Mouse (Mus musculus): ENCODE results near the gene Fkbp14. TPM values are rescaled to one million over a fixed set of nuclear protein-coding genes. Genes with fewer than 3 reads are reported as not detected.
A peak's percentile ranks its signal among the peaks of the same experiment; 100 is the strongest.

Fkbp14 gene
- polyA plus RNA-seq, 1 experiment from 2014 or later = 19.6 TPM

DNA sequence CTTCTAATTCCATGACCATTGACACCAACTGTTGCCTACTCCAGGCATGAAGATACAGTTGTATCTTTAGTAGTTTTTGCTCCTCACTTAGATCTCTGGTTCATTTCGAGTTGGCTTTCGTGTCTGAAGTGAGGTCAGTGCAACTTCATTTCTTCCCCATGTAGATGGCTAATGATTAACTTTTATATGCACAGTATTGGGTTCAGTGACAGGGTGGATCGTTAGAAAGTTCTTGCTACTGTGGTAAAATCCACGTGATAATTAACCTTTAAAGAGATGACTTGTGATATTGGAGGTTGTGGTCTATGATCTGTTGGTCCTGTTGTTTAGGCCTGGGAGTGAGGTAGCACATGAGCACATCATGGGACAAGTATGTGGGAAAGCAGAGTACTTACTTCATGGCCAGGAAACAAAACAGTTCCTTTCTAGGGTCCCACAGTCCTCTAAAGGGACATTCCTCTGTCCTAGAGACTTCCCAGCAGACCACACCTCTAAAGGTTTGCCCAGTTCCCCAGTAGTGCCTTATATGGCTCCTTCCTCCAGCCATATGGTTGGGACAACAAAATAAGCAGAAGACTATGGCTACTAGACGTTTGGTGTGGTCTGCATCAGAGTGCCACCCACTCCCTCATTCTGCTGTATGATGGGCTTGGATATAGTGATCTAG is 3.7 kb upstream of the Fkbp14 start:
- WGBS = 73% methylated on average over 5 of the region's 5 CpGs
- ATAC-seq (ENCODE audit: low FRiP score, low read depth) = no peak
- no peaks in the 10 kb centered on the region for H3K9me3 ChIP-seq

GRCm38 (mm10) chr6:54597711-54598110 is 603 bp upstream of the Fkbp14 start:
- no peaks in the 10 kb centered on the region for H3K36me3 ChIP-seq
- 90% methylated on average over 3 of the region's 3 CpGs for WGBS
- peaks cover 15% of the 10 kb centered on the region; the same call in 1 of the 2 replicates for H3K4me1 ChIP-seq
- H3K4me3 ChIP-seq = no peak overlapping the region
- no peaks in the 10 kb centered on the region for H3K9me3 ChIP-seq
- no peak overlapping the region for H3K4me2 ChIP-seq (replicated peaks)
- H3K27me3 ChIP-seq (replicated peaks) = no peaks in the 10 kb centered on the region
- H3K9ac ChIP-seq = no peak overlapping the region
- no peak overlapping the region for H3K27ac ChIP-seq
- no peak for ATAC-seq (ENCODE audit: low FRiP score, low read depth)

More for the DNA sequence above, 3.7 kb upstream of the Fkbp14 start:
- Histone ChIP-seq H3K4me1 (peaks cover 11% of the 10 kb centered on the region; the same call in 1 of the 2 replicates), H3K4me2 (replicated peaks) (no peak overlapping the region), H3K4me3 (no peak overlapping the region), H3K27me3 (replicated peaks) (no peaks in the 10 kb centered on the region), H3K9ac (no peak overlapping the region), H3K27ac (no peak overlapping the region), H3K36me3 (no peaks in the 10 kb centered on the region)

DNA sequence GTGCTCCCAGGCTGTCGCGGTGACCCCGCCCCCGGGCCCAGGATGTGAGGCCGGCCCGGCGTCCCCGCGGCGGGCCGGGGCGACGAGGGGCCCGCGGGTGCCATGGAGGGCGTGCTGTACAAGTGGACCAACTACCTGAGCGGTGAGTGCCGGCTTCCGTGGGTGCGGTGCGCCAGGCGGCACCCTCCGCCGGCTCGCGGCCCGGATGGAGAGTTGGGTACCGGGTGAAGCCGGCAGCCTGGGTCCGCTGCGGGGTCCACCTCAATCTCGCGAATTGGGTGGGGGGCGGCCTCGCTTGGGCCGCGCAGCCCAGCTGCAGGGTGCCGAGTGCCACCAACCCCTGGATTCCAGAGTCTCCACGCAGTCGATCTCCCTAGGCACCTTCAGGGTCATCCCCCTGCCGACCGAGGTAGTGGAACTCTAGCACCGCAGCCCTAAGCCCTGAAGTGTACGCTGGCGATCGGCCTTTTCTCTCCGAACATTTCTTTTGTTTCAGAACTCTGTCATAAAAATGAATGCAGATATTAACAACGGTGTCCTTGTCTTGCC is 1.7 kb downstream of the Fkbp14 start:
- H3K9ac ChIP-seq = peak overlapping the region; percentile 90
- H3K4me2 ChIP-seq (replicated peaks) = peak overlapping the region; percentile 79
- ATAC-seq (ENCODE audit: low FRiP score, low read depth) = peak; percentile 61
- H3K36me3 ChIP-seq = no peaks in the 10 kb centered on the region
- no peaks in the 10 kb centered on the region for H3K9me3 ChIP-seq
- peaks cover 20% of the 10 kb centered on the region for H3K4me1 ChIP-seq
- H3K27ac ChIP-seq = peak overlapping the region; percentile 38; the same call in 1 of the 2 replicates
- 1% methylated on average over 48 of the region's 48 CpGs for WGBS
- H3K27me3 ChIP-seq (replicated peaks) = no peaks in the 10 kb centered on the region
- H3K4me3 ChIP-seq = peak overlapping the region; percentile 88

GRCm38 (mm10) chr6:54594469-54595329 is 2.4 kb downstream of the Fkbp14 start, which contains the start of gene Plekha8:
Plekha8 (plus strand) TSS chr6:54595111.
- no peaks in the 10 kb centered on the region for H3K9me3 ChIP-seq
- ATAC-seq (ENCODE audit: low FRiP score, low read depth) = peak; percentile 92
- peak within 1 kb of the TSS; percentile 88 for H3K4me3 ChIP-seq
- H3K9ac ChIP-seq = peak within 1 kb of the TSS; percentile 90
- under 1% methylated on average over 47 of the region's 49 CpGs for whole genome bisulfite sequencing
- no peaks in the 10 kb centered on the region for H3K27me3 ChIP-seq (replicated peaks)
- H3K27ac ChIP-seq = peak within 1 kb of the TSS; percentile 38; the same call in 1 of the 2 replicates
- H3K36me3 ChIP-seq = no peaks in the 10 kb centered on the region
- H3K4me1 ChIP-seq = peaks cover 20% of the 10 kb centered on the region
- H3K4me2 ChIP-seq (replicated peaks) = peak within 1 kb of the TSS; percentile 79

GRCm38 (mm10) chr6:54593766-54594468 is 3.2 kb downstream of the Fkbp14 start:
- H3K36me3 ChIP-seq = no peaks in the 10 kb centered on the region
- no peaks in the 10 kb centered on the region for H3K9me3 ChIP-seq
- WGBS = 60% methylated on average over 8 of the region's 8 CpGs
- no peak for ATAC-seq (ENCODE audit: low FRiP score, low read depth)
- H3K27ac ChIP-seq = no peak overlapping the region
- H3K4me3 ChIP-seq = no peak overlapping the region
- H3K4me1 ChIP-seq = peaks cover 20% of the 10 kb centered on the region
- H3K9ac ChIP-seq = no peak overlapping the region
- H3K4me2 ChIP-seq (replicated peaks) = peak overlapping the region; percentile 79
- no peaks in the 10 kb centered on the region for H3K27me3 ChIP-seq (replicated peaks)

- H3K27me3 ChIP-seq (replicated peaks) = no peaks in the 10 kb centered on the region
- no peak overlapping the region for H3K27ac ChIP-seq
- WGBS = under 1% methylated on average over 20 of the region's 20 CpGs
- peaks cover 20% of the 10 kb centered on the region for H3K4me1 ChIP-seq
- ATAC-seq (ENCODE audit: low FRiP score, low read depth) = peak; percentile 79
- no peaks in the 10 kb centered on the region for H3K9me3 ChIP-seq
- H3K4me2 ChIP-seq (replicated peaks) = peak overlapping the region; percentile 56
- H3K4me3 ChIP-seq = peak overlapping the region; percentile 51
- H3K9ac ChIP-seq = peak overlapping the region; percentile 33
- H3K36me3 ChIP-seq = no peaks in the 10 kb centered on the region
Measured at GRCm38 (mm10) chr6:54592938-54593535, 4.1 kb downstream of the Fkbp14 start.

DNA sequence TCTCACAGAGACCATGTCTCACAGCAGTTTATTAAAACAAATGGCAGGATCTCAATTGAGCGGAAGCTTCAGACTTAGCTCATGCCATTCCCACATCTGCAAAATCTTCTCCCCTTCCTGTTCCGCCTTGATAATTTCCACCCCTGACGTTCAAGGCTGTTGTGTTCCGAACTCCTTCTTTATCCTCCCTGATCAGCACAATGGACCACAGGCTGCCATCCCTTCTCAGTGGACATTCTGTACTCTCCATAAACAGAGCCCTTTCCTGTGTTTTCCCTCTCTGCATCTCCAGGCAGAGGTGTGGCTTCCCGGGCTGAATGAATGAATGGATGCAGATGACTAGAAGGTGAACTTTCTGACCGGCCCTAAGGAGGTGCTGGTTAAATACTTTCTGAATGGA is 5.3 kb downstream of the Fkbp14 start:
- 0 out of 2 replicates have a peak overlapping the region, but pooled peaks have one; percentile 11 for H3K4me3 ChIP-seq
- H3K36me3 ChIP-seq = no peaks in the 10 kb centered on the region
- no peaks in the 10 kb centered on the region for H3K27me3 ChIP-seq (replicated peaks)
- H3K9me3 ChIP-seq = no peaks in the 10 kb centered on the region
- ATAC-seq (ENCODE audit: low FRiP score, low read depth) = no peak
- 54% methylated on average over 6 of the region's 6 CpGs for WGBS
- peaks cover 18% of the 10 kb centered on the region for H3K4me1 ChIP-seq
- no peak overlapping the region for H3K9ac ChIP-seq
- H3K4me2 ChIP-seq (replicated peaks) = peak overlapping the region; percentile 45
- no peak overlapping the region for H3K27ac ChIP-seq

GRCm38 (mm10) chr6:54590691-54591090 is 6.4 kb downstream of the Fkbp14 start:
- WGBS = 87% methylated on average over 2 of the region's 2 CpGs
- H3K27ac ChIP-seq = no peak overlapping the region
- H3K27me3 ChIP-seq (replicated peaks) = no peaks in the 10 kb centered on the region
- H3K4me2 ChIP-seq (replicated peaks) = no peak overlapping the region
- H3K4me3 ChIP-seq = no peak overlapping the region
- H3K36me3 ChIP-seq = no peaks in the 10 kb centered on the region
- H3K9me3 ChIP-seq = no peaks in the 10 kb centered on the region
- no peak overlapping the region for H3K9ac ChIP-seq
- peaks cover 7% of the 10 kb centered on the region for H3K4me1 ChIP-seq
- no peak for ATAC-seq (ENCODE audit: low FRiP score, low read depth)

GRCm38 (mm10) chr6:54588212-54588611 is 8.9 kb downstream of the Fkbp14 start:
- ATAC-seq (ENCODE audit: low FRiP score, low read depth) = no peak
- H3K27me3 ChIP-seq (replicated peaks) = no peaks in the 10 kb centered on the region

GRCm38 (mm10) chr6:54587683-54588082 is 9.4 kb downstream of the Fkbp14 start:
- H3K27me3 ChIP-seq (replicated peaks) = no peaks in the 10 kb centered on the region
- H3K4me1 ChIP-seq = peaks cover 5% of the 10 kb centered on the region
- H3K4me2 ChIP-seq (replicated peaks) = no peak overlapping the region
- H3K9ac ChIP-seq = no peak overlapping the region
- ATAC-seq (ENCODE audit: low FRiP score, low read depth) = no peak
- no peak overlapping the region for H3K27ac ChIP-seq
- H3K9me3 ChIP-seq = no peaks in the 10 kb centered on the region
- H3K4me3 ChIP-seq = no peak overlapping the region
- WGBS = 90% methylated on average over 4 of the region's 4 CpGs
- no peaks in the 10 kb centered on the region for H3K36me3 ChIP-seq

More at GRCm38 (mm10) chr6:54588212-54588611, 8.9 kb downstream of the Fkbp14 start:
- Histone ChIP-seq H3K9ac (no peak overlapping the region), H3K4me1 (peaks cover 5% of the 10 kb centered on the region), H3K4me2 (replicated peaks) (no peak overlapping the region), H3K27ac (no peak overlapping the region), H3K9me3 (no peaks in the 10 kb centered on the region), H3K4me3 (no peak overlapping the region), H3K36me3 (no peaks in the 10 kb centered on the region)
- WGBS = 27% methylated on average over 1 of the region's 1 CpGs

- Histone ChIP-seq H3K4me1 (peaks cover 2% of the 10 kb centered on the region), H3K4me2 (replicated peaks) (no peak overlapping the region), H3K36me3 (no peaks in the 10 kb centered on the region), H3K4me3 (no peak overlapping the region), H3K27ac (no peak overlapping the region), H3K9ac (no peak overlapping the region), H3K9me3 (no peaks in the 10 kb centered on the region), H3K27me3 (replicated peaks) (no peaks in the 10 kb centered on the region)
- WGBS = 75% methylated on average over 8 of the region's 8 CpGs
- ATAC-seq (ENCODE audit: low FRiP score, low read depth) = no peak
Measured at GRCm38 (mm10) chr6:54586911-54587310, 10.2 kb downstream of the Fkbp14 start.

Data from neural tube, embryonic 12.5 days (tissue).